Mouse (Mus musculus) testis, adult 2 months (tissue): ENCODE data around the gene Pilra. TPM values are rescaled to one million over a fixed set of nuclear protein-coding genes. Genes with fewer than 3 reads are reported as not detected.
"Not testable (repeated sequence)": the region's sequence is repeated elsewhere in the genome, so short reads cannot be mapped to it uniquely, and the experiment has no call there.

Experiments used
- H3K27ac ChIP-seq: fragments of 200-500 bp; 2 replicates; pipeline ENCODE4 v1.5.1; 2012; ENCODE audit warnings: low read depth, low read length; ENCODE audit not compliant: control insufficient read depth, insufficient read depth
- H3K27me3 ChIP-seq: fragments of 200-500 bp; 2 replicates; pipeline ENCODE4 v1.6.1; 2012; ENCODE audit warnings: mild to moderate bottlenecking, low read length, moderate library complexity; ENCODE audit not compliant: control insufficient read depth, insufficient read depth
- H3K36me3 ChIP-seq: fragments of 200-500 bp; 2 replicates; pipeline ENCODE4 v1.6.1; 2012; ENCODE audit warnings: mild to moderate bottlenecking, low read length; ENCODE audit not compliant: control insufficient read depth, insufficient read depth
- H3K4me1 ChIP-seq: fragments of 200-500 bp; 2 replicates; pipeline ENCODE4 v1.6.1; 2012; ENCODE audit warnings: low read length; ENCODE audit not compliant: control insufficient read depth, insufficient read depth
- H3K4me3 ChIP-seq: fragments of 200-500 bp; 2 replicates; pipeline ENCODE4 v1.5.1; 2012; ENCODE audit warnings: low read depth, mild to moderate bottlenecking, low read length, moderate library complexity, mixed read lengths; ENCODE audit not compliant: control insufficient read depth
- CTCF ChIP-seq: fragments of 200-500 bp; IDR thresholded peaks from 2 replicates; pipeline ENCODE4 v1.5.1; 2012; ENCODE audit warnings: low read depth, mild to moderate bottlenecking, inconsistent platforms, low read length, moderate library complexity; ENCODE audit not compliant: control insufficient read depth, insufficient read depth, insufficient replicate concordance
- POLR2A ChIP-seq: fragments of 200-500 bp; IDR thresholded peaks from 2 replicates; pipeline ENCODE4 v1.6.1; 2012; ENCODE audit warnings: low read depth, mild to moderate bottlenecking, inconsistent platforms, low read length, moderate library complexity; ENCODE audit not compliant: control insufficient read depth
- polyA plus RNA-seq: library from polyadenylated mRNA; depleted of rRNA; stranded (reverse); fragments of >200 nt; gene quantifications from 2 replicates; pipeline ENCODE4 v1.2.3, GENCODE M21; 2012

Pilra gene
- polyA plus RNA-seq, 1 experiment: 2.5 TPM

DNA sequence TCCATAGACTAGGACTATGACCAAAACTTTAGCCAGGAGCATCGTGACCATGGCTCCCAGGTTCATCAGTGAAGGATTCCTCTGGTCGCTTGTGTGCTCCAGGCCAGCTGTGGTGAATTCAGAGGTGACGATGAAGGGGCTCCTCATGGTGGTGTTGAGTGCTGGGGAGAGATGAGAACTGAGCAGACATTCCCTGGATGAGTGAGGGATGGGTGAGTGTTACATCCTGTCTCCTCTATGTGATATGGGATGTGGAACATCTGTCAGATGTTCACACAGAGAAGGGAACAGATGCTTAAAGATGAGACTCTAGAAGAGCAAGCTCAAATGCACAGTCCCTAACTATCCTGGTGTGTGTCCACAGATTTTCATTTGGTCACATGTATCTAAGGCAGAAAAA, 18.8 kb upstream of the Pilra start:
- not testable (repeated sequence) for H3K27me3 ChIP-seq, H3K4me1 ChIP-seq, H3K27ac ChIP-seq, H3K4me3 ChIP-seq, H3K36me3 ChIP-seq

DNA sequence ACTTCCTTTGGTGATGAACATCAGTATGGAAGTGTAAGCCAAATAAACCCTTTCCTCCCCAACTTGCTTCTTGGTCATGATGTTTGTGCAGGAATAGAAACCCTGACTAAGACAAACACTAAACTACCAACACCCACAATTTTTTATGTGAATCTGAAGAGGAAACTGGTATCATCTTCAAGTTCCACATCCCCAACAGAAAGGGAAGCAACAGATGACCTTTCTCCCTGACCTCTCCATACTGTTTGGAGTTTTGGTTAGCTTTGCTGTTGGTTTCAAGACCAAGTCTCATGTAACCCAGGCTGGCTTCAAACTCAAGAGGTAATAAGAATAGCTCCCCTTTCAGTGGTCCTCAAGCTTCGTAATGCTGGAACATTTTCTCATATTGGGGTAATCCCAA, 14.2 kb upstream of the Pilra start:
- not testable (repeated sequence) for H3K36me3 ChIP-seq, H3K27ac ChIP-seq, H3K4me3 ChIP-seq, H3K27me3 ChIP-seq, H3K4me1 ChIP-seq

DNA sequence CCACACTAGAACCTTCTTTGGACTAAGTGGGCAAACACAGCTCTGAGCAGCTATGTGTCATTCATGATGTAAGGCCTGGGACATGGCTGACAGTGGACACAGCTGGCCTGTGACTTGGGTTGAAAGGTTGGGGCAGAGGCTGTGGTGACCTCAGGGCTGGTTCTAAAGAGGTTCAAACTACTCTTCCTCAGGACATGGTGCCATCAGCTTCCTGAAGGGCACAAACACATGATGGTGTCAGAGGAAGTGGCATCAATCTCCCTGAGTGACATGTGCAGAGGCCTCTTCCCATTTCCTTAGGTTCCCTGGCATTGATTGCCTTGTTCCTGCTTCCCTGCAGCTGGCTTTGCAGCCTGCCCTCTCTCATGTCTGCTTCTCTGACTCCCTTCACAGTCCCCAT, 1.0 kb upstream of the Pilra start:
- H3K36me3 ChIP-seq, H3K27me3 ChIP-seq, H3K27ac ChIP-seq, H3K4me1 ChIP-seq, H3K4me3 ChIP-seq: not testable (repeated sequence)

DNA sequence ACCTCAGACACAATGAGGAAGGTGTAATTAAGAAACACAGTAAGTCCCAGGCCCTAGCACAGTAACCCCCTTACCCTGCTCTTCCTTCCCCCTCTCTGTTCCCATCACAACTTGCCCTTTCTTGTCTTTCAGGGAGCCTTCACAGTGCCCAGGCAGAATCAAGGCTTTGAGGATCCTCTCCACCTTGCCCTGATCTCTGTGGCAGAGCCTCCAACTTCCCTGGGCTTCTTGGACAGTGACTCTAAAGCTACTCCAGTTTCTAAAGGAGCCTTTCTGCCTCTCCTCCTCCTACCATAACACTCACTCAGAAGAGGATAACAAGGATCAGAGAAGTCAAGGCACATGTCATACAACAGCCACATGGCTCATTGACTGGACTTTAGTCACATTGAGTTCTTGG, 530 bp upstream of the Pilra start:
- Histone ChIP-seq H3K27ac (no peak overlapping the region), H3K4me1 (no peaks in the 10 kb centered on the region), H3K36me3 (no peaks in the 10 kb centered on the region), H3K4me3 (no peak overlapping the region), H3K27me3 (no peaks in the 10 kb centered on the region)
- no peak for TF ChIP-seq POLR2A
- no peak for TF ChIP-seq CTCF

DNA sequence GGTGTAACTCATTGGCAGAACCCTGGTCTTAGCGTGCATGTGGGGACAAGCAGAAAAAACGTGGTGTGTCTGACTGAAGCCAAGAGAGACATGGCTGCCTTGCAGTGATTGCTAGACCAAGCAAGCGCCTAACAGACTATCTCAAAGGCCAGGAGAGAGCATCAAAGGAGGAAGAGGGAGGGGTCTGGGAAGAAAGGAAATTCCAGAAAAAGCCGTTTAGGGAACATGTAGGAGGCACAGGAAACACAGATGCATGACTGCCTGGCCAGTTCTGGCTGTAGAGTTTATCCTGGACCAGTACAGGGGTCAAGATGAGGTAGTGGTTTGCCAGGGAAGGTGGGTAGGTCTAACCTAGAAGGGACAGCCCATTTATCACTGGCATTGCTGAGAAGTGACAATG, 2.6 kb downstream of the Pilra start:
- Histone ChIP-seq H3K36me3 (no peaks in the 10 kb centered on the region), H3K27ac (no peak overlapping the region), H3K4me1 (no peaks in the 10 kb centered on the region), H3K4me3 (no peak overlapping the region), H3K27me3 (no peaks in the 10 kb centered on the region)
- TF ChIP-seq POLR2A (no peak), CTCF (no peak)

DNA sequence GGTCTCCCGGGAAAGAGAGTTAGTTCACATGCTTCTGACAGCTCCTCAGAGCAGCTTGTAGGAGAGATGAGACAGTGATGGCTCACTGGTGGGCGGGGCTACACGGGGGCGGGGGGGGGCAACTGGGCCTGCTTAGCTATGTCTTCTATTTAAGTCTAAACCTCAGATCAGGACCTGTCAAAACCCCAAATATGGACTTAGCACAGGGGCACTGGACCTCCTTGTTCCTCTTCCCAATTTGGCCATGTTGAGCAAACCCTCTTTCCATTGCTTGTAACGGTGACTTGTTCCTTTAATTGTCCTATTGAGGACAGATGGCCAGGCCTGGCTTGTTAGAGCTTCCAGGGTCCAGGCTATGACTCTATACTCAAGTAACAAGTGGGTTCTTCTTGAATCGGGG, 4.6 kb downstream of the Pilra start:
- no peak overlapping the region for H3K27ac ChIP-seq
- no peak overlapping the region for H3K4me3 ChIP-seq
- H3K4me1 ChIP-seq: no peaks in the 10 kb centered on the region
- TF ChIP-seq CTCF (no peak), POLR2A (no peak)
- H3K27me3 ChIP-seq: no peaks in the 10 kb centered on the region
- no peaks in the 10 kb centered on the region for H3K36me3 ChIP-seq

DNA sequence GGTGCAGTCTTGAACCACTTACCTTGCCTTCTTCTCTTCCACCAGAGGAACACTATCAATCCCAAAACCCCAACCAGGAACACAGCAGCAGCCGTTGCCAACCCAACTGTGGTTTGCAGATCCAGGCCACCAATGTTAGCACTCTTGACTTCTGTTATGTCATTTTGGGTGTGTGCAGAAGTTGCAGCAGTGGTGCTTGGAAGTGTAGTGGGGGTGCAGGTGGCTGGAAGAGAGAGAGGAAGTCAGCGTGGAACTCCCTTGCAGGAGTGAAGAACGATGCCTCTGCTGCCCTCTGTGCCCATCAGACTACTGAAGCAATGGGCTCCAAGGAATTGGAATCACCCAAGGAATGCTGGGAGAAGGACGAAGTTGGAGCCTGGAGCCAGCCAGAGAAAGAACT, 5.0 kb downstream of the Pilra start:
- Histone ChIP-seq H3K27me3 (no peaks in the 10 kb centered on the region), H3K4me1 (no peaks in the 10 kb centered on the region), H3K4me3 (no peak overlapping the region), H3K36me3 (no peaks in the 10 kb centered on the region), H3K27ac (no peak overlapping the region)
- TF ChIP-seq POLR2A (no peak), CTCF (no peak)

DNA sequence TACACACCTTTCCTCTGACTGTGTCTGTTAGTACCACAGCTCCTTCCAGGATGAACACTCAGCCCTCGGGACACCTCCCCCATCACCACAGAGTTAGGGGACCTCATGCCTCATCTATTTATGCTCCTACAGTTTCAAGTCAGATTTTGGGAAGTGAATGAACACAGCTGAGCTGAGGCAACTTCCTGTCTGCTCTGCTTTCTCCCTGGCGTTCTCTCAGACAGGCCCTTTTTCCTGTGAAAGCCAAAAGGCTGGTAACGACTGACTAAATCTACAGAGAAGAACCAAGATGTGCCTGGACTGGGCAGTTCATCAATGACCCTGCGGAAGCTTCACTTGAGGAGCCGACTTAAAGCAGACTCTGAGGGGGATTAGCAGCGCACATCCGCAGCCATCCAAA, 5.8 kb downstream of the Pilra start:
- Histone ChIP-seq H3K4me3 (no peak overlapping the region), H3K27ac (no peak overlapping the region), H3K27me3 (no peaks in the 10 kb centered on the region), H3K4me1 (no peaks in the 10 kb centered on the region), H3K36me3 (no peaks in the 10 kb centered on the region)
- TF ChIP-seq CTCF (no peak), POLR2A (no peak)

DNA sequence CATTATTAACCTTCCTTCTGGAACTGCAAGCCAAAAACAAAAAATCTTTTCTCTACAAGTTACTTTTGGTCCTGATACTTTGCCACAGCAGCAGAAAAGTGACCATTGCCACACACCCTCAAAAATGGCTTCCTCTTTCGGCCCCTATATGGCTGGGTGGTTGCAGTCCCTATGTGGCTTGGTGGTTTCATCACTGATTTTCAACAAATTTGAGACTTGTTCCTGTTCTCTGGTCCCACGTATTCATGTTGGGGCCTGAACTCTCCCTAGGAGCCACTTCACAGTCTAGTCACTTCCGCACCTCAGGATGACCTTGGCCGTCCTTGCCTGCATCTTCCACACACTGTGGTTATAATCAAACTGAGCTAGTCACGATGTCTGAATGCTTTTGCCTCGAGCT, 7.4 kb downstream of the Pilra start:
- Histone ChIP-seq H3K27ac (no peak overlapping the region), H3K27me3 (no peaks in the 10 kb centered on the region), H3K4me3 (no peak overlapping the region), H3K4me1 (no peaks in the 10 kb centered on the region), H3K36me3 (no peaks in the 10 kb centered on the region)
- TF ChIP-seq CTCF (no peak), POLR2A (no peak)
